Mouse (Mus musculus) cerebral cortex, adult 2 months (tissue): ENCODE measurements around the gene Skap1.

ENCODE experiments used
- WGBS: fragments of 180-500 bp; shearing (Covaris S2); methylation state at CpG from one replicate; pipeline ENCODE4 v1.1.7; 2018; 5-methylcytosine and 5-hydroxymethylcytosine counted together

Skap1 gene

GRCm38 (mm10) chr11:96560229-96560628, 95.8 kb downstream of the Skap1 start:
- WGBS, result 85% methylated on average over 5 of the region's 5 CpGs

GRCm38 (mm10) chr11:96564088-96564487, 99.7 kb downstream of the Skap1 start:
- WGBS, result 72% methylated on average over 1 of the region's 1 CpGs

GRCm38 (mm10) chr11:96572515-96572914, 108.1 kb downstream of the Skap1 start:
- WGBS, result 30% methylated on average over 3 of the region's 3 CpGs

GRCm38 (mm10) chr11:96576491-96577427, 112.4 kb downstream of the Skap1 start:
- 44% methylated on average over 14 of the region's 14 CpGs for WGBS

GRCm38 (mm10) chr11:96578551-96579283, 114.3 kb downstream of the Skap1 start:
- WGBS, result 33% methylated on average over 25 of the region's 25 CpGs

- 57% methylated on average over 10 of the region's 10 CpGs for WGBS
Observed at GRCm38 (mm10) chr11:96581604-96582384, 117.4 kb downstream of the Skap1 start.

GRCm38 (mm10) chr11:96582595-96582994, 118.2 kb downstream of the Skap1 start:
- 41% methylated on average over 10 of the region's 10 CpGs for WGBS

GRCm38 (mm10) chr11:96589828-96590227, 125.4 kb downstream of the Skap1 start:
- WGBS, result 84% methylated on average over 3 of the region's 3 CpGs

- 45% methylated on average over 12 of the region's 12 CpGs for WGBS
Observed at GRCm38 (mm10) chr11:96595890-96596289, 131.5 kb downstream of the Skap1 start.

- 47% methylated on average over 6 of the region's 6 CpGs for WGBS
Observed at GRCm38 (mm10) chr11:96596301-96596700, 131.9 kb downstream of the Skap1 start.

GRCm38 (mm10) chr11:96602806-96603205, 138.4 kb downstream of the Skap1 start:
- WGBS, result 83% methylated on average over 3 of the region's 3 CpGs

GRCm38 (mm10) chr11:96604306-96604705, 139.9 kb downstream of the Skap1 start:
- WGBS, result 67% methylated on average over 6 of the region's 6 CpGs

- 58% methylated on average over 7 of the region's 7 CpGs for WGBS
Observed at GRCm38 (mm10) chr11:96604751-96605450, 140.5 kb downstream of the Skap1 start.

- 88% methylated on average over 6 of the region's 6 CpGs for WGBS
Observed at GRCm38 (mm10) chr11:96605516-96605915, 141.1 kb downstream of the Skap1 start.

- WGBS, result 84% methylated on average over 11 of the region's 11 CpGs
Observed at GRCm38 (mm10) chr11:96612596-96612995, 148.2 kb downstream of the Skap1 start.

- WGBS, result 61% methylated on average over 5 of the region's 5 CpGs
Observed at GRCm38 (mm10) chr11:96616792-96617191, 152.4 kb downstream of the Skap1 start.

- 66% methylated on average over 16 of the region's 16 CpGs for WGBS
Observed at GRCm38 (mm10) chr11:96618789-96619445, 154.5 kb downstream of the Skap1 start.

- 29% methylated on average over 5 of the region's 5 CpGs for WGBS
Observed at GRCm38 (mm10) chr11:96619576-96619975, 155.2 kb downstream of the Skap1 start.

- 34% methylated on average over 7 of the region's 7 CpGs for WGBS
Observed at GRCm38 (mm10) chr11:96620006-96620405, 155.6 kb downstream of the Skap1 start.

- 52% methylated on average over 11 of the region's 11 CpGs for WGBS
Observed at GRCm38 (mm10) chr11:96620660-96621059, 156.3 kb downstream of the Skap1 start.

GRCm38 (mm10) chr11:96621167-96621566, 156.8 kb downstream of the Skap1 start:
- 19% methylated on average over 4 of the region's 4 CpGs for WGBS
